Mouse (Mus musculus): Measurements from ENCODE around the gene Eed.
"Not testable (repeated sequence)": the region's sequence is repeated elsewhere in the genome, so short reads cannot be mapped to it uniquely, and the experiment has no call there.

Gene Eed

GRCm38 (mm10) chr7:89980485-89981422 lies at the start of gene Eed:
Gene Eed, minus strand, starts transcription at chr7:89980983.
- DNase-seq (ENCODE audit: low spot score in 2 of 2) = peak; percentile 86 to 95

DNA sequence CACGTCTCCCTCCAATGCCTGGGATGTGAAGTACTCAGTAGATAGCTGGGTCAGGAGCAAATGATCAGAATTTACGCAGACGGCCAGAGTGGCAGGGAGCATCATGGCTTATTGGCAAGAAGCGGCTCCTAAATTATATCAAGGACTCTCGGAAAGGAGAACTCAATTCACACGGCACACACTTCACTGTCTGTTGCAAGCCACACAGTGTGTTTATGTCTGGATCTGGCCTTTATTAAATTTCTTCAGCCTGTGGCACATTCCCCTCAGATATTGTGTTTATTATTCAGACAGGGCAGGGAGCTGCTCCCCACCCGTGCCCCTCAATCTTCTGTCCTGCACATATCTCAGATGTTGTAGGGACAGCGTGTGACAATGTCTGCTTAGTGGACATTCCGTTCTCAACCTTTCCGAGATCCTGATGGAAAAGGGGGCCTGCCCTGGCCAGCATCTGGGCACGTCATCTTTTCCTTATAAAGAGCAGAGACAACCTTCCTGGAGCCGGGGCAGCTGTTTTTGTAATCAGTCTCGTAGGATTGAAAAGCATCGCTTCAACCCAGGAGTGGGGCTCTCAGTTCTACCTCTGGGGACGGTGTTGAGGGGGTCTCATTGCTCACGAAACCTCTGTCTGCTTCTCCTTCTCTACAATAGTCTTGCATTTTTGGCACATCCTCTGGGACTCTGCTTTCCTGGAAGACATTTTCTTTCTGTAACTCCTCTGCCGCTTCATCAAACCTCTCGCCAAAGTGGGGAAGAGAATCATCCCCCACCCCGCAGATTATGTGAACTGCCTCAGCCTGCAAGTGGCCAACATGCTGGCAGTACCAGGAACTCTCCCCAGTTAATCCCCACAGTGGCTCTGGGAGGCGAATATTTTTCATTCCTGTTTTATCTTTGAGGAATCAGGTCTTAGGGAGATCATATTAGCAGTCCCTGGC lies 49.0 kb upstream of the Eed start:
- peak in 1 of 2 experiments; percentile 14 for DNase-seq (ENCODE audit: low spot score in 2 of 2)

- peak; percentile 42 to 77 for DNase-seq (ENCODE audit: low spot score in 2 of 2)
Measured at GRCm38 (mm10) chr7:90028888-90029547, 48.2 kb upstream of the Eed start.

DNA sequence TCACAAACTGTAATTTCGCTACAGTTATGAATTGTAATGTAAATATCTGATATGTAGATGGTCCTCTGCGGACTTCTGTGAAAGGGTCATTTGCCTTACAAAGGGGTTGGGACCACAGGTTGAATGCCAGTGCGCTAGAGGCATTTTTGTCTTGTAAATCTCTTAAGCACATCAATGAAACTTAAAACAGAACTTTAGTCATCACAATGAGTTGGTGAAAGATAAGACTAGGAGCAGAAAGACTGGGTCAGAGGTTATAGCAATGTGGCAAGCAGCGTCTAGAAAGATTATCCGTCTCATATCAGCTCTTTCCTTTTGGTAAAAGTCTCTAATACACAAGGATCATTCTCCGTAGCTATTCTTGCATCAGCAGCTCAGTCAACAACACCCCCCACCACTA lies 44.2 kb upstream of the Eed start:
- no peak for DNase-seq (ENCODE audit: low spot score in 2 of 2)

GRCm38 (mm10) chr7:90022974-90023707 lies 42.4 kb upstream of the Eed start:
- no peak for DNase-seq (ENCODE audit: low spot score in 2 of 2)

GRCm38 (mm10) chr7:90020331-90020730 lies 39.5 kb upstream of the Eed start:
- no peak for DNase-seq (ENCODE audit: low spot score in 2 of 2)

- DNase-seq (ENCODE audit: low spot score in 2 of 2) = no peak
Measured at GRCm38 (mm10) chr7:90019570-90019969, 38.8 kb upstream of the Eed start.

DNA sequence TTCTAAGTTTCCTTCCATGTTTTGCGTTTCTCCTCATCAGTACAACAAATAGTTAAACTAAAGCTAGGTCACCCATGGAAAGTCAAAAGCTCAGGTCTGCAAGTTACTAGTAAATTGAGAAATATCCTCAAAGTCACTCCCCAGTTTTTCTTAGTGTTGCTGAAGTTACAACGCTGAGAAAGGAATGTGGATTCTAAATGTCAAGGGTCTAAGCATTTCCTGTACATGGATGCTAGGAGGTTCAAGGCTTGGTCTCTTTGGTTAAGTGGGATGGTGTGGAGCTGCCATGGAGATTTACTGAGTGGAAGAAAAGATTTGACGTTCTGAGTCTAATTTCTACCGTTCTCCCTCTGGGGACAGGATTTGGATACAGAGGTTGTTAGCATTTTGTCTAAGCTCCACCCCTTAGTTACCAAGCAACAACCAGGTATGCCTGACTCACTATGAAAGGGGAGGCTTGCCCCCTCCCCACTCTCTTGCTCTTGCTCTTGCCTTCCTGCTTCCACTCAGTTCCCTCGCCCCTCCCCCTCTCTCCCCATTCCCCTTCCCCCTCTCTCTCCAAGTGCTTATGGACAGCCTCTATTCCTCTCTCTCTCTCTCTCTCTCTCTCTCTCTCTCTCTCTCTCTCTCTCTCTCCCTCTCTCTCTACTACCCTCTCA lies 36.3 kb upstream of the Eed start:
- no peak for DNase-seq (ENCODE audit: low spot score in 2 of 2)

DNA sequence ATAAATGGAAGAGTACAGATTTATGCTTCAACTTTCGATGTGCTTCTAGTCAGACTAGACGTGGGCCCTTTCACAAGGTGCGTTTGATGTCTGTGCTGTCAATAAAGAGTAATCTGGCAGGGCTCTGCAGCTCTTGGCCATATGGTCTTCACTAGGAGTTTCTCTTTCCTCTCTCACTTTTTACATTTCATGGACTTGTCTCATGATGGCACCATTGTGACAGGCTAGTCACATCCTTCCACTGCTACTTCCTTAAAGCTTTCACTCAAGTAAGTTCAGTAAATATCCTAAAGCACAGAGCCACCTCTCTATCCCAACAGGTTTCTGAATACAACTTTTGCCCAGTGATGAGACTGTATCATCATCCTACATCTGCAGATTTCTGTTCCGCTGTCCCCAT lies 35.7 kb upstream of the Eed start:
- no peak for DNase-seq (ENCODE audit: low spot score in 2 of 2)

- DNase-seq (ENCODE audit: low spot score in 2 of 2) = no peak
Measured at GRCm38 (mm10) chr7:90006667-90007653, 26.2 kb upstream of the Eed start.

- DNase-seq (ENCODE audit: low spot score in 2 of 2) = no peak
Measured at GRCm38 (mm10) chr7:90004781-90005180, 24.0 kb upstream of the Eed start.

GRCm38 (mm10) chr7:90002375-90002774 lies 21.6 kb upstream of the Eed start:
- DNase-seq (ENCODE audit: low spot score in 2 of 2) = no peak

DNA sequence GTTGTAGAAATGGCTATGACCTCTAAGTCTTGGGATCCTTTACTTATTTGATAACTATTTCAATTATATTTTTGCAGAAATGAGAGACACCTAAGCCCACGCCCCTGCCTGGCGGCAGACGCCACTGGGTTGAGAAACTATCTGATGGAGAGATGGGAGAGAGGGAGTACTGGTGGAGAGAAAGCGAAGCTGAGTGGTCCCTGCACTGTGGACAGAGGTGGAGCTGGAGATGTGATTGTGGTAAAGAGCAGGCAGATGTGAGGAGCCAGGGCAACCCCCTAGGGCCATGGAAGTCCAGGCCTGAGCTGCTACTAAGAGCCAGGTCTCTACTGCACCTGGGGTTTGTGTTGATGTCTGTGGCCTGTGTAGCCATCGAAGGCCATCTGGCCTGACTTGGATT lies 18.7 kb upstream of the Eed start:
- DNase-seq (ENCODE audit: low spot score in 2 of 2) = no peak

GRCm38 (mm10) chr7:89998624-89999006 lies 17.8 kb upstream of the Eed start:
- DNase-seq (ENCODE audit: low spot score in 2 of 2) = no peak

DNA sequence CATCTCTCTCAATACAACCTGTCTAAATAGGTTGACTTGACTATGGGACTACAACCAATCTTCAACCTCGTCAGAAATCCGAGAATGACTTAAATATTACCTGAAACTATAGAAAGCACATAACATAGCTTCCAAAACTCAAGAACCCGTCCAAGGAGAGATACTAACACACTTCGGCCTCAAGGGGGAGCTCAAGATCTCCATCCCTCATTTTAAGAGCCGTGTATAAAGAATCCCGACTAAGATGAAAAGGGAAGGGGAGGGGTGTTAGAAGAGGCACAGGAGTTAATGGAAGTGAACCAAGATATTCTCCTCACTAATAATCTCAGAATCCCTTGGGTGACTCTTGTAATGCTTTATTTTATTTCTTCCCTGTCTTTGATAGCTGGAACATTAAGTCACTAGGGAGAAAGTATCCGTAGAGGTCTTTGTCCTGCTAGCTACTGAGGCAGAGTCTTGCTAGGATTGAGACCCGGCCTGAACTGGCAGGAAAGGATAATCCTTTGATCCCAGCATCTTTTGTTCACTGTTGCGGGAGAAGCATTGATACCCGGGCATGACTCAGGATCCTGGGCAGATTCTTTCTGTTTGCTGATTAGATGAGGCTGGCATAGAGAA lies 17.3 kb upstream of the Eed start:
- peak in 1 of 2 experiments; percentile 55 for DNase-seq (ENCODE audit: low spot score in 2 of 2)

- not testable (repeated sequence) for DNase-seq (ENCODE audit: low spot score in 2 of 2)
Measured at GRCm38 (mm10) chr7:89997526-89997925, 16.7 kb upstream of the Eed start.

DNA sequence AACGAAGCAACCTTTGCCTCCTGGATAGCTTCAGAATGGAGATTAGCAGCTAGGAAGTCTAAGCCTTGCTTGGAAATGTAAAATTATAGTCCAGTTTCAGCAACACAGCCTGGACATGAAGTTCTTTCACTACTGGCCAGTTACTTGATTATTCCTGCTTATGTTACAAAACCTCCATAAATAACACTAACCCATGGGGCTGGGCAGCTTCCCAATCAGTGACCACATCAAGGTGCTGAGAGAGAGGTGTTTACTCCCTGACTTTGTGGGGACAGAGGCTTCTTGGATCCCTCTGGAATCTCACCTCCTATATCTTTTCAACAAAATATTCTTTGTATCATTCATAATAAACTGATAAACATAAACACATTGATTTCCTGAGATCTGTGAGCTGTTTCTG lies 12.3 kb upstream of the Eed start:
- DNase-seq (ENCODE audit: low spot score in 2 of 2) = no peak

GRCm38 (mm10) chr7:89984421-89984820 lies 3.6 kb upstream of the Eed start:
- DNase-seq (ENCODE audit: low spot score in 2 of 2) = no peak

- no peak for DNase-seq (ENCODE audit: low spot score in 2 of 2)
Measured at GRCm38 (mm10) chr7:89983441-89983840, 2.7 kb upstream of the Eed start.

Measured in cerebellum, postnatal 4 days (tissue).